Mouse (Mus musculus) myocyte (in vitro differentiated cells): ENCODE measurements around the gene Cyb5d2.

Source experiments
- POLR2A ChIP-seq: IDR thresholded peaks from one replicate; pipeline ENCODE4 v1.6.1; 2011; ENCODE audit warnings: low read depth, mild to moderate bottlenecking, control low read depth, moderate library complexity; ENCODE audit not compliant: insufficient read length
- TCF12 ChIP-seq: IDR thresholded peaks from one replicate; pipeline ENCODE4 v1.6.1; 2011; ENCODE audit warnings: mild to moderate bottlenecking, control low read depth; ENCODE audit not compliant: poor library complexity, insufficient read depth, severe bottlenecking

DNA sequence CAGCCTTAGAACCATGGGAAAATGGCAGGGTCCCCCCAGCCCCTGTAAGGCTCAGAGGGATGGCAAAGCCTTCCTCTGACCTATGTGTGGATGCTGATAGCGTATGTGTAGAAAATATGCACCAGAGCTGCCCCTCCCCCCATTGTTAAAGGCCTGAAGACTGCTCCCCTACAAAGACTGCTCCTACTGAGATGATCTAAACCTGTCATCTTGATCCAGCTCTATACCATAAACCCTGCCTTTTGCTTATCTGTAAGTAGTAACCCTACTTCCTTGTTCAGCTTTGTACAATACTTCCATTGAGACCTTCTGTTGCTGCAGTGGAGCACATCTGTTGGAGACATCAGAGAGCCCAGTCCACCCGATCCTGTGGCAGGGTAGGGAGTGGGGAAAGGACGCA is 9.3 kb upstream of the Cyb5d2 start:
- no peak for TF ChIP-seq POLR2A
- no peak for TF ChIP-seq TCF12
